Mouse (Mus musculus): Measurements from ENCODE around the gene Cdc42se2.

GRCm38 (mm10) chr11:54701848-54702247, 85.6 kb downstream of the Cdc42se2 start:
- TF ChIP-seq CTCF (IDR thresholded peaks at IDR 0.05; ENCODE audit: borderline replicate concordance, insufficient read depth, low read length) (no peak), POLR2A (IDR thresholded peaks at IDR 0.05; ENCODE audit: low read depth, low read length) (no peak)

Data from embryonic fibroblast, embryonic 13.5 days (primary cell).